Mouse (Mus musculus) ES-Bruce4 (cell line): ENCODE data around the gene Ndufa6. TPM values are rescaled to one million over a fixed set of nuclear protein-coding genes. Genes with fewer than 3 reads are reported as not detected.

Source experiments
- H3K27ac ChIP-seq: 2 replicates; pipeline ENCODE4 v1.5.1; 2012; ENCODE audit warnings: low read length, inconsistent platforms; ENCODE audit not compliant: insufficient read depth
- H3K27me3 ChIP-seq: 2 replicates; pipeline ENCODE4 v1.6.1; 2012; ENCODE audit warnings: mild to moderate bottlenecking, low read length, inconsistent platforms; ENCODE audit not compliant: control insufficient read depth, poor library complexity, insufficient read depth, severe bottlenecking
- H3K36me3 ChIP-seq: 2 replicates; pipeline ENCODE4 v1.6.1; 2012; ENCODE audit warnings: inconsistent platforms, mild to moderate bottlenecking, low read length, moderate library complexity; ENCODE audit not compliant: control insufficient read depth, poor library complexity, insufficient read depth, severe bottlenecking
- H3K4me1 ChIP-seq: one replicate; pipeline ENCODE4 v1.8.1; 2011; ENCODE audit warnings: low read length; ENCODE audit not compliant: control insufficient read depth, insufficient read depth
- H3K4me3 ChIP-seq: 2 replicates; pipeline ENCODE4 v1.5.1; 2011; ENCODE audit warnings: low read depth, mild to moderate bottlenecking, low read length
- H3K9ac ChIP-seq: 2 replicates; pipeline ENCODE4 v1.6.1; 2012; ENCODE audit warnings: low read depth, mild to moderate bottlenecking, inconsistent platforms; ENCODE audit not compliant: poor library complexity, severe bottlenecking
- H3K9me3 ChIP-seq: replicated peaks from 2 replicates; pipeline ENCODE4 v1.6.1; 2012; ENCODE audit warnings: mild to moderate bottlenecking, low read length, inconsistent platforms; ENCODE audit not compliant: control insufficient read depth, poor library complexity, insufficient read depth, severe bottlenecking
- CTCF ChIP-seq: IDR thresholded peaks from one replicate; pipeline ENCODE4 v1.8.1; 2011; ENCODE audit warnings: low read depth, low read length
- EP300 ChIP-seq: IDR thresholded peaks from 2 replicates; pipeline ENCODE4 v1.6.1; 2011; ENCODE audit warnings: low read depth, low read length; ENCODE audit not compliant: insufficient read depth
- POLR2A ChIP-seq: IDR thresholded peaks from one replicate; pipeline ENCODE4 v1.8.1; 2011; ENCODE audit warnings: low read length; ENCODE audit not compliant: insufficient read depth
- polyA plus RNA-seq: library from polyadenylated mRNA; stranded (reverse); fragments of >200 nt; gene quantifications from 2 replicates; pipeline ENCODE4 v1.2.4, GENCODE M21; 2011; ENCODE audit warnings: low read depth; ENCODE audit not compliant: missing spikeins, insufficient read depth, insufficient read length

The Ndufa6 gene
- polyA plus RNA-seq, 1 experiment: 236 TPM

GRCm38 (mm10) chr15:82348258-82348998 is 5.7 kb downstream of the Ndufa6 start:
- Histone ChIP-seq H3K4me1 (peaks cover 2% of the 10 kb centered on the region), H3K9ac (no peak overlapping the region), H3K9me3 (no peaks in the 10 kb centered on the region), H3K4me3 (no peak overlapping the region), H3K36me3 (peaks cover 12% of the 10 kb centered on the region), H3K27ac (no peak overlapping the region), H3K27me3 (no peaks in the 10 kb centered on the region)
- TF ChIP-seq EP300 (no peak), POLR2A (no peak), CTCF (no peak)

GRCm38 (mm10) chr15:82347852-82348251 is 6.3 kb downstream of the Ndufa6 start:
- TF ChIP-seq CTCF (no peak), EP300 (no peak), POLR2A (no peak)
- no peaks in the 10 kb centered on the region for H3K9me3 ChIP-seq
- H3K4me3 ChIP-seq: no peak overlapping the region
- H3K36me3 ChIP-seq: peaks cover 12% of the 10 kb centered on the region
- no peaks in the 10 kb centered on the region for H3K27me3 ChIP-seq
- no peak overlapping the region for H3K27ac ChIP-seq
- no peak overlapping the region for H3K9ac ChIP-seq
- peaks cover 2% of the 10 kb centered on the region for H3K4me1 ChIP-seq

GRCm38 (mm10) chr15:82347303-82347676 is 6.8 kb downstream of the Ndufa6 start:
- no peaks in the 10 kb centered on the region for H3K27me3 ChIP-seq
- H3K9ac ChIP-seq: peak overlapping the region; percentile 44
- TF ChIP-seq POLR2A: no peak
- no peak for TF ChIP-seq EP300
- no peak for TF ChIP-seq CTCF
- no peak overlapping the region; the same call in 1 of the 2 replicates for H3K4me3 ChIP-seq
- no peak overlapping the region for H3K27ac ChIP-seq
- peaks cover 2% of the 10 kb centered on the region for H3K4me1 ChIP-seq
- no peaks in the 10 kb centered on the region for H3K9me3 ChIP-seq
- peaks cover 12% of the 10 kb centered on the region for H3K36me3 ChIP-seq

DNA sequence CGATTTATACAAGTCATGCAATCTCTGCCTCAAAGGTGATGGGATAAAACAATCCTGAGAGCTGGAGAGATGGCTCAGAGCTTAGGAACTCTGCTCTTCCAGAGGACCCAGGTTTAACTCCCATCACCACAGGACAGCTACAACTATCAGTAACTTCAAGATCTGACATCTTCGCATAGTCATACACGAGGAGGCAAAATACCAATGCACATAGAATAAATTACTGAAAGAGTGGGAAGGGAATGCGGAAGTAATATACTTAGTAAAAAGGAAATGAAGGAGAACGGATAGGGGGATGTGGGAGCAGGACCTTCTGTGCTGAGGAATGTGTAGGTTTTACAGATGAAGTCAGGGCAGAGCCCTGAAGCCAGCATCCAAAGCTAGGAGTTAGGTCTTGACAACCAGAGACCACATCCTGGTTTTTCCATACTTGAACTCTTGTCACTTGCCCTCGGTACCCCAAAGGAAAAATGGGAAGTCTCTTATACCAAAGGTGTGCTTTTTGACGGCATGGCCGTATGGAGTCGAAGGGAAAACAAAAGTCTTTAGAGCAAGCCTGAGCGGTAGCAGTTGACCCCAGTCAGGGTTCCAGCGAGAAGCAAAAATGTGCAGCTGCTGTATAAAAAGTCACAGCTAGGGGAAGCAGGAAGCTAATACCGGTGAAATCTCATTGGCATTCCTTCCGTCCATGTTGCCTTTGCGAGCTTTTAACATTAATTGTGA is 7.4 kb downstream of the Ndufa6 start:
- no peaks in the 10 kb centered on the region for H3K9me3 ChIP-seq
- H3K4me1 ChIP-seq: peaks cover 2% of the 10 kb centered on the region
- no peak for TF ChIP-seq POLR2A
- TF ChIP-seq EP300: no peak
- no peak overlapping the region for H3K27ac ChIP-seq
- peaks cover 12% of the 10 kb centered on the region for H3K36me3 ChIP-seq
- peak overlapping the region; percentile 94 for H3K4me3 ChIP-seq
- H3K27me3 ChIP-seq: no peaks in the 10 kb centered on the region
- peak overlapping the region; percentile 44 for H3K9ac ChIP-seq

DNA sequence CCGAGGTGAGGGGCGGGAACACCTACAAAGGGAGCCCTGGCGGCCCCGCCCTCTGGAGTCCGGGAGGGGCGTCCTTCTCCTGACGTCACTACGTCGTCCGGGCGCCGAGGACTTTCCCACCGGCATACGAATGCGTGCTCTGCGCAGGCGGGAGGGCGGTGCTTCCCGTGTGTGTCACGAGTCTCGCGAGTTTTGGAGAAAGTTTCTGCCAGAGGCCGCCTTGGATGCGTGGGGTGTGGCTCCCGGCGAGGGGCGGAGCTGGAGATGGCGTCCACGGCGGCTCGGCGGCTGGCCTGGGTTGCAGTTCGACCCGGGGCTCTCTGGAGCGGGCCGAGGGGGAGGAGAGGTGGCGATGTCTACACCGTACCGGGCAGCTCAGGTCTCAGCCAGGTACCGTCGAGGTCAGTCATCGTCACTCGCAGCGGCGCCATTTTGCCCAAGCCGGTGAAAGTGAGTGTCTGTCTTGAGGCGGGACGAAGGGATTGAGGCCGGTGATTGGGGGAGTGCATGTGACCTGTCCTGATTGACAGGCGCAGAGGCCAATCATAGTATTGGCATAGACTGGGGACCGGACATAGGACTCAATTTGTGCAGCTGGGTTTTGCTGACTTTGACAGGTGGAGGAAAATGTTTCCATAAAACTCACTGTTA is 8.2 kb downstream of the Ndufa6 start:
- peak; percentile 10; the same call in 1 of the 2 replicates for TF ChIP-seq EP300
- TF ChIP-seq CTCF: no peak
- peaks cover 2% of the 10 kb centered on the region for H3K4me1 ChIP-seq
- H3K9ac ChIP-seq: peak overlapping the region; percentile 82
- H3K4me3 ChIP-seq: peak overlapping the region; percentile 94
- peaks cover 12% of the 10 kb centered on the region for H3K36me3 ChIP-seq
- no peaks in the 10 kb centered on the region for H3K27me3 ChIP-seq
- H3K27ac ChIP-seq: no peak overlapping the region
- no peaks in the 10 kb centered on the region for H3K9me3 ChIP-seq

DNA sequence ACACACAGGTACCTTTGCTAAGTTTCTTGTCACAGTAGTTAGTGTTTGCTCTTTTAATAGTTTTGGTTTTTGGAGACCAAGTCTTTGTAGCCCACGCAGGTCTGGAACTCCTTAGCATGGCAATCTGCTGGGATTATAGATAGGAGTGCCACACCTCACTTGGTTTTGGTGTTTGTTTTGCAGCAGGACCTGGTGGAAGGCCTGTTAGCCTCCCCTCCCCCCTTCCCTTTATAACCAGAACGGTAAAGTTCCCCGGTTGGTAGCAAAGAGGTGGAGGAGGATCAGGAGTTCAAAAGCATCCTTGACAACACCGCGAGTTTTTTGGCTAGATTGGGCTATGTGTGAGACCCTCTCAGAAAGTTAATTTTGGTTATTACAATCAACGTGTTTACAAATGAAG is 9.2 kb downstream of the Ndufa6 start:
- H3K9me3 ChIP-seq: no peaks in the 10 kb centered on the region
- H3K4me3 ChIP-seq: no peak overlapping the region
- no peaks in the 10 kb centered on the region for H3K27me3 ChIP-seq
- peaks cover 6% of the 10 kb centered on the region; the same call in 1 of the 2 replicates for H3K36me3 ChIP-seq
- no peak for TF ChIP-seq POLR2A
- TF ChIP-seq CTCF: no peak
- TF ChIP-seq EP300: no peak
- H3K4me1 ChIP-seq: peaks cover 6% of the 10 kb centered on the region
- H3K27ac ChIP-seq: no peak overlapping the region
- H3K9ac ChIP-seq: no peak overlapping the region
